Mouse (Mus musculus) leukemia stem cell, adult 10-12 weeks (primary cell): ENCODE data around the gene Gm2030. TPM values are rescaled to one million over a fixed set of nuclear protein-coding genes. Genes with fewer than 3 reads are reported as not detected.

Experiments used
- polyA plus RNA-seq: library from polyadenylated mRNA; stranded (reverse); fragments of >175 nt; gene quantifications from 2 replicates; pipeline ENCODE4 v1.2.3, GENCODE M21; 2012; ENCODE audit warnings: low replicate concordance

The Gm2030 gene
- not detected in 2 replicates for polyA plus RNA-seq

GRCm38 (mm10) chrX:26309944-26310343, at the start of gene Gm2030:
Gm2030 (minus strand) TSS chrX:26310044.

Other genes with a start within 250 kb of the Gm2030 start
- gene Gm2012, start 78.7 kb downstream of the Gm2030 start, polyA plus RNA-seq = not detected in 2 replicates
- gene Slx, start 235.5 kb upstream of the Gm2030 start, polyA plus RNA-seq = not detected in 2 replicates